Mouse (Mus musculus): Measurements from ENCODE around the gene Rab37.

- TF ChIP-seq POLR2A (IDR thresholded peaks at IDR 0.05; ENCODE audit: insufficient read depth, low read length) (no peak), CTCF (IDR thresholded peaks at IDR 0.05; ENCODE audit: low read depth, low read length) (no peak), EP300 (IDR thresholded peaks at IDR 0.05; ENCODE audit: insufficient read depth, low read depth, low read length) (no peak)
Measured at GRCm38 (mm10) chr11:115194693-115195092, 103.5 kb downstream of the Rab37 start.
